Mouse (Mus musculus) lung, postnatal 0 days (tissue): ENCODE results near the gene Nedd9.
A peak's percentile ranks its signal among the peaks of the same experiment; 100 is the strongest.

Experiments used
- CTCF ChIP-seq: IDR thresholded peaks from 2 replicates; pipeline ENCODE4 v1.5.1; 2016; ENCODE audit warnings: antibody characterized with exemption, mild to moderate bottlenecking
- EP300 ChIP-seq: IDR thresholded peaks from 2 replicates; pipeline ENCODE4 v1.6.1; 2016; ENCODE audit warnings: antibody characterized with exemption, mild to moderate bottlenecking, control low read depth

GRCm38 (mm10) chr13:41466191-41466590, 21.0 kb downstream of the Nedd9 start:
- TF ChIP-seq CTCF (no peak), EP300 (peak; percentile 95)
